Mouse (Mus musculus) testis, adult 2 months (tissue): Measurements from ENCODE around the gene Dusp18. TPM values are rescaled to one million over a fixed set of nuclear protein-coding genes. Genes with fewer than 3 reads are reported as not detected.

Experiments used
- H3K27ac ChIP-seq: fragments of 200-500 bp; 2 replicates; pipeline ENCODE4 v1.5.1; 2012; ENCODE audit warnings: low read depth, low read length; ENCODE audit not compliant: control insufficient read depth, insufficient read depth
- H3K27me3 ChIP-seq: fragments of 200-500 bp; 2 replicates; pipeline ENCODE4 v1.6.1; 2012; ENCODE audit warnings: mild to moderate bottlenecking, low read length, moderate library complexity; ENCODE audit not compliant: control insufficient read depth, insufficient read depth
- H3K36me3 ChIP-seq: fragments of 200-500 bp; 2 replicates; pipeline ENCODE4 v1.6.1; 2012; ENCODE audit warnings: mild to moderate bottlenecking, low read length; ENCODE audit not compliant: control insufficient read depth, insufficient read depth
- H3K4me1 ChIP-seq: fragments of 200-500 bp; 2 replicates; pipeline ENCODE4 v1.6.1; 2012; ENCODE audit warnings: low read length; ENCODE audit not compliant: control insufficient read depth, insufficient read depth
- H3K4me3 ChIP-seq: fragments of 200-500 bp; 2 replicates; pipeline ENCODE4 v1.5.1; 2012; ENCODE audit warnings: low read depth, mild to moderate bottlenecking, low read length, moderate library complexity, mixed read lengths; ENCODE audit not compliant: control insufficient read depth
- CTCF ChIP-seq: fragments of 200-500 bp; IDR thresholded peaks from 2 replicates; pipeline ENCODE4 v1.5.1; 2012; ENCODE audit warnings: low read depth, mild to moderate bottlenecking, inconsistent platforms, low read length, moderate library complexity; ENCODE audit not compliant: control insufficient read depth, insufficient read depth, insufficient replicate concordance
- POLR2A ChIP-seq: fragments of 200-500 bp; IDR thresholded peaks from 2 replicates; pipeline ENCODE4 v1.6.1; 2012; ENCODE audit warnings: low read depth, mild to moderate bottlenecking, inconsistent platforms, low read length, moderate library complexity; ENCODE audit not compliant: control insufficient read depth
- polyA plus RNA-seq: library from polyadenylated mRNA; depleted of rRNA; stranded (reverse); fragments of >200 nt; gene quantifications from 2 replicates; pipeline ENCODE4 v1.2.3, GENCODE M21; 2012

The Dusp18 gene
- polyA plus RNA-seq, 1 experiment, result 30.4 TPM

- TF ChIP-seq POLR2A (no peak), CTCF (no peak)
- Histone ChIP-seq H3K4me1 (no peaks in the 10 kb centered on the region; the same call in 1 of the 2 replicates), H3K4me3 (peak overlapping the region; percentile 76), H3K27me3 (no peaks in the 10 kb centered on the region), H3K27ac (no peak overlapping the region), H3K36me3 (no peaks in the 10 kb centered on the region; the same call in 1 of the 2 replicates)
Measured at GRCm38 (mm10) chr11:3893970-3894369, 1.1 kb upstream of the Dusp18 start.

DNA sequence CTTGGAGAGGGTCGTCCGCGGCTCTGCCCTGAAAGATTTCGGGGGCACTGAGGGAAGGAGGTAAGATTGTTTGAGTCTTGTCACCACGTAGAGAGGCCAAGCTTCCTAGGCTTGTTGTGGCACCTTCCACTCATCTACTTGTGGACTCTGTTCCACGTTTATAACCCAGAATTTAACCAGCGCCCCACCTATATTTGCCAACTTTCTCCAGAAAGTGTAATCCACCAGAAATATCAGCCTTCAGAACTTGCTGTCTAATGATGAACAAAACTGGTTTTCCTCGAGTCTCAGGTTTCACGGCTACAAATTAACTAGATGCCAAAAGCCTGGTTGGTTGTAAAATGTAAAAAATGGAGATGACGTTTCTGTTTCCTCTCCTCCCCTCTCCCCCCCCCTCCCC lies 418 bp downstream of the Dusp18 start:
- no peaks in the 10 kb centered on the region; the same call in 1 of the 2 replicates for H3K4me1 ChIP-seq
- peak overlapping the region; percentile 76 for H3K4me3 ChIP-seq
- H3K36me3 ChIP-seq, result no peaks in the 10 kb centered on the region; the same call in 1 of the 2 replicates
- H3K27ac ChIP-seq, result peak overlapping the region; percentile 74
- no peaks in the 10 kb centered on the region for H3K27me3 ChIP-seq
- TF ChIP-seq CTCF (no peak), POLR2A (no peak)

GRCm38 (mm10) chr11:3895933-3896332 lies 893 bp downstream of the Dusp18 start:
- Histone ChIP-seq H3K4me1 (no peaks in the 10 kb centered on the region; the same call in 1 of the 2 replicates), H3K27me3 (no peaks in the 10 kb centered on the region), H3K4me3 (peak overlapping the region; percentile 41; the same call in 1 of the 2 replicates), H3K36me3 (no peaks in the 10 kb centered on the region; the same call in 1 of the 2 replicates), H3K27ac (no peak overlapping the region)
- TF ChIP-seq POLR2A (no peak), CTCF (no peak)

DNA sequence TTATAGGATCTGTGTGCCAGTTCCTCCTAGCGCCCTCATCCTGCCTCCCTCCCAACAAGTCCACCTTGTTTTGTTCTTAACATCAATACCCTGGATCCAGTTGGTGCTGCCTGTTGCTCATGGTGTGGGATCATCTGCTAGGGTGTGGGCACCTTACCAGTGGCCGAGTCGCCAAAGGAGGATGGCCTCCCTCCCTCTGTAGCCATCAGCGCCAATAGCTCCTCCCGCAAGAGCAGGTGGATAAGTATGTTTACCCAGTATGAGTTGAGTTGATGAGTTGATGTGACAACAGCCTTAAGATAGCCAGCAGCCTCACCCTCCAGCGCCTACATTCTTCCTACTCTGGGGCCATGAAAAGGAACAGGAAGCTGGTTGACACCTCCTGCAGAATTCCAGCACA lies 5.3 kb downstream of the Dusp18 start:
- H3K27me3 ChIP-seq, result no peaks in the 10 kb centered on the region
- no peaks in the 10 kb centered on the region; the same call in none of the 2 replicates for H3K4me1 ChIP-seq
- peak overlapping the region; percentile 51 for H3K4me3 ChIP-seq
- no peak overlapping the region for H3K27ac ChIP-seq
- H3K36me3 ChIP-seq, result no peaks in the 10 kb centered on the region; the same call in 1 of the 2 replicates
- TF ChIP-seq POLR2A, result no peak
- TF ChIP-seq CTCF, result no peak

DNA sequence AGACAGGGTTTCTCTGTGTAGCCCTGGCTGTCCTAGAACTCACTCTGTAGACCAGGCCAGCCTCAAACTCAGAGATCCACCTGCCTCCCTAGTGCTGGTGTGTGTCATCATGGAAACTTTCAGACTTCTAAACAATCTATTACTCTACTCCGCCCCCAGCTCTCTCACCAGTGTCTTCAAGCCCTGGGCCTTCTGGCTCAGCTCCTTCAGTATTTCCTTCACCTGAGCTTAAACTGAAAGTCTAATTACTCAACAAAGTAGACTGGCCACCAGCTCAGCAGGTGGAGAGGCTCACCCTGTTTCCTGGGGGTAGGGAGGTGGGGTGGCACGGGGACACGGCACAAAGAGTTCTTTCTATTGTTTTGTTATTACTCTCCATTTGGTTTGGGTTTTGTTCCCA lies 7.5 kb downstream of the Dusp18 start:
- Histone ChIP-seq H3K27ac (no peak overlapping the region), H3K4me1 (no peaks in the 10 kb centered on the region; the same call in 1 of the 2 replicates), H3K4me3 (no peak overlapping the region), H3K36me3 (no peaks in the 10 kb centered on the region; the same call in 1 of the 2 replicates), H3K27me3 (no peaks in the 10 kb centered on the region)
- no peak for TF ChIP-seq CTCF
- TF ChIP-seq POLR2A, result no peak

- no peak overlapping the region for H3K27ac ChIP-seq
Measured at GRCm38 (mm10) chr11:3903046-3903445, 8.0 kb downstream of the Dusp18 start.

GRCm38 (mm10) chr11:3904673-3905072 lies 9.6 kb downstream of the Dusp18 start:
- TF ChIP-seq POLR2A (no peak), CTCF (no peak)

More at GRCm38 (mm10) chr11:3903046-3903445, 8.0 kb downstream of the Dusp18 start:
- no peak for TF ChIP-seq POLR2A
- no peak for TF ChIP-seq CTCF
- no peaks in the 10 kb centered on the region; the same call in 1 of the 2 replicates for H3K4me1 ChIP-seq
- H3K27me3 ChIP-seq, result no peaks in the 10 kb centered on the region
- no peaks in the 10 kb centered on the region for H3K36me3 ChIP-seq
- H3K4me3 ChIP-seq, result no peak overlapping the region

DNA sequence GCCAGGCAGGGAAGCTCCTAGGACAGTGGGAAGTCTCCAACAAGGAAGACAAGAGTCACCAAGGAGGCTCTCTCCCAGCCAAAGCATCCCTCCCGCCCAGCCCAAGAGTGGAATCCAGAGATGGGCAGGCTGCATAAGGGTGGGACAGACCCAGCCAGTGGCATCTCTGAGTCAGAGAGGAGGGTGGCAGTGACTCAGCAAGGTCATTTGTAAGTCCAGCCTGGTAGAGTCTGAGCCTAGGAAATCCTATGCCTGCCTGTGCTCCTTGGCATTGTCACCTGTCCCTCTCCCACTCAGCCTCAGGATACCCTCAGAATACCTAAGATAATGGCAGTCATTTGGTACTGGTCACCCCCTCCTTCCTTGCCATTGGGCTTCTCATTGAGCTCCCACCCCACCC lies 10.4 kb downstream of the Dusp18 start:
- H3K4me3 ChIP-seq, result no peak overlapping the region
- H3K4me1 ChIP-seq, result no peaks in the 10 kb centered on the region; the same call in 1 of the 2 replicates
- no peak overlapping the region for H3K27ac ChIP-seq
- TF ChIP-seq CTCF, result no peak
- TF ChIP-seq POLR2A, result no peak
- H3K27me3 ChIP-seq, result no peaks in the 10 kb centered on the region
- H3K36me3 ChIP-seq, result no peaks in the 10 kb centered on the region

More at GRCm38 (mm10) chr11:3904673-3905072, 9.6 kb downstream of the Dusp18 start:
- Histone ChIP-seq H3K27ac (no peak overlapping the region), H3K27me3 (no peaks in the 10 kb centered on the region), H3K4me3 (no peak overlapping the region), H3K36me3 (no peaks in the 10 kb centered on the region), H3K4me1 (no peaks in the 10 kb centered on the region; the same call in 1 of the 2 replicates)
